Mouse (Mus musculus) cortical plate, adult 2 months (tissue): ENCODE measurements around the gene Cdh4.

ENCODE experiments used
- CTCF ChIP-seq: fragments of 200-500 bp; IDR thresholded peaks from 2 replicates; pipeline ENCODE4 v1.5.1; 2011; ENCODE audit warnings: mild to moderate bottlenecking, control low read depth, low read length; ENCODE audit not compliant: insufficient read depth; ENCODE audit errors: extremely low read depth
- POLR2A ChIP-seq: fragments of 200-500 bp; IDR thresholded peaks from 2 replicates; pipeline ENCODE4 v1.6.1; 2011; ENCODE audit warnings: mild to moderate bottlenecking, low read length, control low read depth; ENCODE audit not compliant: insufficient read depth; ENCODE audit errors: extremely low read depth

DNA sequence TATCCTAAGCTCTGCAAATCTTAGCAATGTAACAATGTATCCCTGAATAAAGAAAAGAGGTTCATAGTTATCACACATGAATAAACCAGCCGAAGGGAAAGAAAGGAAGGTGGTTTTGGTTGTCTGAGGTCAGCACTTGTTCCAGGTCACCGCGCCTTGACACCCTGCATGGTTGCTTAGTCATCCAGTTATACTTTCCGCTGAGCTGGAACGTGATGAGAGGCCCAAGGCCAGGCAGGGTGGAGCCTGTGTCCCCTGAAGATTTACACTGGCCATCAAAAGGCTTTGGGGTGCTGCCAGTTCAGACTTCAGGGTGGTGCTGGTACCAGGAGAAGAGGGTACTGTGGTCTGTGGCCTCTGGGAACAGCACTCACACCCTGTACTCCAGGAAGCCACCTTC is 105.4 kb downstream of the Cdh4 start:
- TF ChIP-seq POLR2A (no peak), CTCF (no peak)
